Mouse (Mus musculus): ENCODE measurements at regions not wholly inside any gene's neighbourhood (a gene's known extent, or its start where the extent isn't known, plus 50 kb on each side); places are given as distances from the start of the nearest gene placed in this dataset.

DNA sequence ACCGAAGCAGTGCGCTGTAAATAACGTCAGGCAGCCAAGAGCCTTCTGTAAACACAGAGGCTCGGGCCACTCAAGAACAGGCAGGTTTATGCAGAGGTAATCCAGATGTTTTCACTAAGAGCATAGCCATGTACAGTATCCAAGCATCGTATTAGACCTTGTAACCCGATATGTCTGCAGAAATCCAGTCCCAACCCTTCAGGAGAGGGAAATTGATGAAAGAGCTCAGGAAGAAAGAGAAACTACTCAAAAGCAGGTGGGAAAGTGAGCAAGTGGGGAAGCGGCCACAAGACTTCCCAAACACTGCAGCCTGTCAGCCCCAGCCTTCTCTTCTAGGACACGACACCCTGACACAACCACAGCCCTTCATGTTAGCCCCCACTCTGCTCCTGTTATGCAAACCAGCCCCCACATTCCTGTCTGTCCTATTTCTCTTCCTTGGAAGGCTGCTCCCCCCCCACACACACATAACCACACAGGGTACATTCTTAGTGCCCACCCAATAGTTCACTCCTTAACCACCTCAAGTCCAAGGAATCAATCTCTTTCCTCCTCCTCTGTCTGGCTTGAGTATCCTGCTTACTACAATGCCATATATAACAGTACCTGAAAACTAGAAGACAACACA, 179.7 kb downstream of the Adamts15 start:
- no peaks in the 10 kb centered on the region for H3K36me3 ChIP-seq
- H3K4me1 ChIP-seq, result peaks cover 18% of the 10 kb centered on the region; the same call in 1 of the 2 replicates
- H3K9me3 ChIP-seq (replicated peaks), result no peaks in the 10 kb centered on the region
- no peak overlapping the region for H3K4me3 ChIP-seq (replicated peaks)
- H3K27me3 ChIP-seq, result no peaks in the 10 kb centered on the region
- no peak for ATAC-seq (ENCODE audit: insufficient number of reproducible peaks, low FRiP score, low TSS enrichment, low read depth)
- H3K27ac ChIP-seq (replicated peaks), result no peak overlapping the region
- no peak overlapping the region for H3K4me2 ChIP-seq (replicated peaks)
- WGBS, result 35% methylated on average over 8 of the region's 8 CpGs
- H3K9ac ChIP-seq, result no peak overlapping the region

DNA sequence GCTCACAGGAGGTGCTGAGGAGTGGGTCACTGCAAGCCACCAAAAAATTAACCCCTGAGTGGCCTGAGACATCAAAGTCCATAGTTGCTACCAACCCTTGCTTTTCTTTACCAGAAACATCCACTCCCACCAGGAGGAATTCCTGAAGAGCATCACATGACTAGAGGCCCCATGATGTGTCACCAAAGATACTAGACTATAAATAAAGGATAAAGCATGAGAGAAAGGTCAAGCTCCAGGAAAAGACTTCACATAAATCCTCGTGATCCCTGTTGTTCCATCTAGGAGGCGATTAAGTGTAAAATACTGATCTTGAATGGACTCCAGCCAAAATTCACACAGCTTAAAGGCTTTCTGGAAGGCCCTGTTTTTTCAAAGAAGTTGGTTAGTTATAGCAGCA, 190.6 kb downstream of the Adamts15 start:
- no peak for ATAC-seq (ENCODE audit: insufficient number of reproducible peaks, low FRiP score, low TSS enrichment, low read depth)
- H3K4me1 ChIP-seq, result no peaks in the 10 kb centered on the region
- no peak overlapping the region for H3K27ac ChIP-seq (replicated peaks)
- no peaks in the 10 kb centered on the region for H3K9me3 ChIP-seq (replicated peaks)
- no peak overlapping the region for H3K4me2 ChIP-seq (replicated peaks)
- no peak overlapping the region for H3K9ac ChIP-seq
- H3K36me3 ChIP-seq, result no peaks in the 10 kb centered on the region
- H3K27me3 ChIP-seq, result no peaks in the 10 kb centered on the region
- WGBS, result 63% methylated on average over 2 of the region's 2 CpGs
- no peak overlapping the region for H3K4me3 ChIP-seq (replicated peaks)

DNA sequence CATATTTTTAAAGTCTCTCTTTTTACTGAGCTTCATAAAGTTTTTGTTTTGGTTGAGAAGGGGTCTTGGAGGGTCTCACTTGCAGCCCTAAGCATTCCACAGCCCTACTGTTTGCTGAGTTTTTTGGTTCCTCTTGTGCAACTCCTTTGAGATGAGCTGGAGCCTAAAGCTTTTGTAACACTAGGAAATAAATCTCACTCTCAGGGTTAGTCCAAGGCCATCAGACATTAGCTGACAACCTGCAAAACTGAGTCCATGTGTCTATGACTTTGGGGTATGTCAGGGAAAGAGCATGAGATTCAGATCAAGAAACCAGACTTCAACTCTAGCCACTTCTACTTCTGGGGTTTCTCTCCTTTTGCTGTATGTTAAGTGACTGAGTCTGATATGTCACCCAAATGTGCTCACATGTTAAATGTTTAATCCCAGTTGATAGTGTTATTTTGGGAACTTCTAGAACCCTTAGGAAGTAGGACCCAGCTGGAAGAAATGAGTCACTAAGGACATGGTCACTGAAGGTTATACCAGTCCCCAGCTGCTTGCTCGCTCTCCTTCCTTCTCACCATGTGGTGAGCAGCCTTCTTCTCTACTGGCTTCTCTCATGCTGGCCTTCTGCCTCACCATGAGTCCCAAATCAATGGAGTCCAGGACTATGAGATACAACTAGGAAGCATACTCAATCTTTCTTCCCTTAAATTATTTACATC, 198.7 kb downstream of the Adamts15 start:
- no peaks in the 10 kb centered on the region for H3K36me3 ChIP-seq
- H3K27ac ChIP-seq (replicated peaks), result no peak overlapping the region
- no peak overlapping the region for H3K4me3 ChIP-seq (replicated peaks)
- no peak for ATAC-seq (ENCODE audit: insufficient number of reproducible peaks, low FRiP score, low TSS enrichment, low read depth)
- H3K9me3 ChIP-seq (replicated peaks), result no peaks in the 10 kb centered on the region
- H3K27me3 ChIP-seq, result no peaks in the 10 kb centered on the region
- H3K4me2 ChIP-seq (replicated peaks), result no peak overlapping the region
- H3K4me1 ChIP-seq, result no peaks in the 10 kb centered on the region
- WGBS, result 82% methylated on average over 1 of the region's 1 CpGs
- H3K9ac ChIP-seq, result no peak overlapping the region

DNA sequence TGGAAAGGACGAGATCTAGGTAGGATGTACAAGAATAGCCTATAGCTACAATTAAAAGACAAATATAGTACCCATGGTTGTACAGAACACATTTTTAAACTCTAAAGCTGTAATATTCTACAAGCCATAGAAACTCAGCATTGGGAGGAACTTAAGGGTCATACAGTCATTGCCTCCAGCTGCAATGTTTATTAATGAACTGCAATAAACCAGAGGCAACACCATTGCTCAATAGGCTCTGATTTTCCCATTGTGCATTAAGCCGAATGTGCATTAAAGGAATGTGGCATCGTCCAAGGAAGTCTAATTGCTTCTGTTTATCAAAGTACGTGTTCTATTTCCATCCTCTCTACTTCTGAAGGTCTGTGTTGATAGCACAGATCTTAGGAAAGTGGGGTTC, 200.4 kb downstream of the Adamts15 start:
- Histone ChIP-seq H3K4me2 (replicated peaks) (no peak overlapping the region), H3K4me1 (peaks cover 1% of the 10 kb centered on the region; the same call in 1 of the 2 replicates), H3K9me3 (replicated peaks) (no peaks in the 10 kb centered on the region), H3K4me3 (replicated peaks) (no peak overlapping the region), H3K27ac (replicated peaks) (no peak overlapping the region), H3K9ac (no peak overlapping the region), H3K27me3 (no peaks in the 10 kb centered on the region), H3K36me3 (no peaks in the 10 kb centered on the region)
- 77% methylated on average over 4 of the region's 4 CpGs for WGBS
- ATAC-seq (ENCODE audit: insufficient number of reproducible peaks, low FRiP score, low TSS enrichment, low read depth), result no peak

DNA sequence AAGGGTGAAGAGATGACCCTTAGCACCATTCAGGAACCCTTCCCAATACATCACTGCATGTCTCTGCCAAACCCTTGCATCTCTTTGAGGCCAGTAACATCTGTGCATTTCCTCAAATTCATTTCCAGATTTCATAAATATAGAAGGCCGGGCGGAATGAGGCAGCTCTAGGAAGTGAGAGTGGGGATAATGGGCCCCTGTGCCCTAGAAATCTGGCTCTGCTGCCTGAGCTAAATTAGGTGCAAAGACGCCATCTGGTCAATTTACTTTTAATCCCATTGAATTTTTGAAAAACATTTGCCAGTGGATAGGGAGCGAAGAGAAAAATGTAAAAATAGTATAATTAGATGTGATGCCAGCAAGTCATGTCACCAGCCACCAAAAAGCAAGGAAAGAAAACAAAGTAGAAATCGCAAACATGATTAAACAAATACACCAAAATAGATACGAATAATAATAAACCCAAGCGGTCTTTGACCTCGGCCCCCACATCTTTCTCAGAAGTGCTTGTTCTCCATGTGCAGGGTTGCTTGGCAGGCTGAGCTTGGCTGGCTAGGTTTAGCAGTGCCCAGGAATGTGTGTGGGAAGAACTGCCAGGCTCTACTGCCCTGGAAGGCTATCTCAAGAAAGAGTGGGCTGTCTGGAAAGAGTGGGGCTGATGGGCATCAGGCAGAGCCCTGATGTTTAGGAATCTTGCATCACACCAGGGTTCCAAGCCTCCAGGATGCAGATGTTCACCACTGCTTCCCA, 205.7 kb downstream of the Adamts15 start:
- no peaks in the 10 kb centered on the region for H3K36me3 ChIP-seq
- H3K4me2 ChIP-seq (replicated peaks), result no peak overlapping the region
- 66% methylated on average over 8 of the region's 8 CpGs for WGBS
- ATAC-seq (ENCODE audit: insufficient number of reproducible peaks, low FRiP score, low TSS enrichment, low read depth), result no peak
- 0 out of 2 replicates have a peak overlapping the region, but pooled peaks have one; percentile 2 for H3K27ac ChIP-seq (replicated peaks)
- no peaks in the 10 kb centered on the region for H3K9me3 ChIP-seq (replicated peaks)
- peaks cover 7% of the 10 kb centered on the region for H3K4me1 ChIP-seq
- H3K27me3 ChIP-seq, result no peaks in the 10 kb centered on the region
- no peak overlapping the region for H3K4me3 ChIP-seq (replicated peaks)
- H3K9ac ChIP-seq, result no peak overlapping the region

DNA sequence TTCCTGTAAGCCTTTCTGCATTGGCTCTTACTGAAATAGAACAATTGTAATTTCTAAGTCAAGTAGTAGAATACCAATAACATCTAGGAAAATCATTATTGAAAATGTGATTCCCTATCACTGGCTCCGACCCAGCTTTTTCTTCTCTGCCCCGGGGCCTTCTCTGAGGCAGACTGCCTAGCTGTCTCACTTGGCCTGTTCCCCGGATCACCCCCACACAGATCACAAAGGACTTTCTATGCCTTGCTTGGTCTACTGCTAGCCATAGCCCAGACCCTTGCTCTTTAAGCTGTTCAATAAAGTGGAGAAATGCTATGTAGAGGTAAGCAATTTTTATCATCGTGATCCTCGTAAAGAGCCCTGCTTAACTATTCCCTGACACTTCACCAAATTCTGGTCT, 212.1 kb downstream of the Adamts15 start:
- WGBS, result 71% methylated on average over 5 of the region's 5 CpGs
- ATAC-seq (ENCODE audit: insufficient number of reproducible peaks, low FRiP score, low TSS enrichment, low read depth), result no peak
- H3K27ac ChIP-seq (replicated peaks), result no peak overlapping the region
- no peak overlapping the region for H3K4me3 ChIP-seq (replicated peaks)
- H3K36me3 ChIP-seq, result no peaks in the 10 kb centered on the region
- H3K9me3 ChIP-seq (replicated peaks), result no peaks in the 10 kb centered on the region
- no peaks in the 10 kb centered on the region for H3K4me1 ChIP-seq
- no peak overlapping the region for H3K4me2 ChIP-seq (replicated peaks)
- H3K9ac ChIP-seq, result no peak overlapping the region
- H3K27me3 ChIP-seq, result no peaks in the 10 kb centered on the region

DNA sequence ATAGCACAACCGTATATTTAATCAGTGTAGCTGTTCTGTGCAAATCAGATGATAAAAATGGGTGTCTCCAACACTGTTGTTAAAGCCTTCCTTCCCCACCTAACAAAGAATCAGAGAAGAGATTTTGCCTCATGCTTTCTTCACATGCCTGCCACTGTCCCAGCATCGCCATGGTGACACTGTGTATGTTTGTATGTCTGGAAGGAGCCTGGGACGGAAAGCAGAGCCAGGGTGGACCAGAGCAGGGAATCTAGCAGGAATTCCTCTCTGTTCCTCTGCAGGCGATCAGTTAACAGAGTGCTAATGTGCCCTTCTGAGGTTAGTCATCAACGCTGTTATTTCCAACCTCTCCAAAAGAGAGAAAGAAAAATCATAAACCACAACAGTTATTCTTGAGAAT, 222.4 kb downstream of the Adamts15 start:
- ATAC-seq (ENCODE audit: insufficient number of reproducible peaks, low FRiP score, low TSS enrichment, low read depth), result no peak
- Histone ChIP-seq H3K27ac (replicated peaks) (no peak overlapping the region), H3K4me3 (replicated peaks) (no peak overlapping the region), H3K9ac (no peak overlapping the region), H3K9me3 (replicated peaks) (no peaks in the 10 kb centered on the region), H3K27me3 (no peaks in the 10 kb centered on the region), H3K4me2 (replicated peaks) (no peak overlapping the region), H3K36me3 (no peaks in the 10 kb centered on the region), H3K4me1 (no peaks in the 10 kb centered on the region)
- 53% methylated on average over 5 of the region's 5 CpGs for WGBS

DNA sequence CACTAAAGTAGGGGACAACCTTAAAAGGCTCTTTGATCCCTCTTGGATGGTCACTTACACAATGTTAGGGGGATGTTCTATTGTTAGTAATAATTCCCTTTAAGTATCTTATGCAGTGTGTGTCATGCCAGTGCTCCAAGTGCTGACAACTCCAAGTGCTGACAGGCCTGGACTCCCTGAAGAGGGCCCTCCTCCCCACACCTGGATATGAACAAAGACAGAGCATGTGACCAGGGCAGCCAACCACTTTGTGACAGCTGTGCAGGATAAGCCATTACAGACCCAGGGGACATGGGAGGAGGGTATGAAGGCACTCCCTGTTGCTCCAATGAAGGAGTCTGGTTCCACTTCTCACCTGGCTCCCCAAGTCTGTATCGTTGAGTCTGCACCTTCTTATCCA, 224.7 kb downstream of the Adamts15 start:
- Histone ChIP-seq H3K4me2 (replicated peaks) (no peak overlapping the region), H3K4me1 (no peaks in the 10 kb centered on the region), H3K9ac (no peak overlapping the region), H3K27ac (replicated peaks) (no peak overlapping the region), H3K36me3 (no peaks in the 10 kb centered on the region), H3K27me3 (no peaks in the 10 kb centered on the region), H3K4me3 (replicated peaks) (no peak overlapping the region), H3K9me3 (replicated peaks) (no peaks in the 10 kb centered on the region)
- no peak for ATAC-seq (ENCODE audit: insufficient number of reproducible peaks, low FRiP score, low TSS enrichment, low read depth)
- WGBS, result 90% methylated on average over 1 of the region's 1 CpGs

DNA sequence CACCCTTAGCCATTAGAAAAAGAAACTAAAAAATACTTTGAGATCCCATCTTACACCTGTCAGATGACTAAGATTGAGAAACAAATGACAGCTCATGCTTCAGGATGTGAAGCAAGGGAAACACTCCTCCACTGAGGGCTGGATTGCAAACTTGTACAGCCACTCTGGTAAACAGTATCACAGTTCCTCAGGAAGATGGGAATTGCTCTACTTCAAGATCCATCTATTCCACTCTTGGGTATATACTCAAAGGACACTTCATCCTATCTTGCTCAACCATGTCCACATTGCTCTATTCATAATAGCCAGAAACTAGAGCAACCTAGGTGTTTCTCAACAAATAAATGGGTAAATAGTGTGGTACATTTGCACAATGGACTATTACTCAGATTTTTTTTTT, 241.2 kb downstream of the Snx19 start:
- H3K9ac ChIP-seq, result no peak overlapping the region
- H3K36me3 ChIP-seq, result no peaks in the 10 kb centered on the region
- H3K4me3 ChIP-seq (replicated peaks), result no peak overlapping the region
- H3K4me1 ChIP-seq, result no peaks in the 10 kb centered on the region
- no peak for ATAC-seq (ENCODE audit: insufficient number of reproducible peaks, low FRiP score, low TSS enrichment, low read depth)
- no peak overlapping the region for H3K27ac ChIP-seq (replicated peaks)
- H3K4me2 ChIP-seq (replicated peaks), result no peak overlapping the region
- no peaks in the 10 kb centered on the region for H3K27me3 ChIP-seq
- 0 out of 2 replicates have a peak, but pooled peaks cover 5% of the 10 kb centered on the region for H3K9me3 ChIP-seq (replicated peaks)

DNA sequence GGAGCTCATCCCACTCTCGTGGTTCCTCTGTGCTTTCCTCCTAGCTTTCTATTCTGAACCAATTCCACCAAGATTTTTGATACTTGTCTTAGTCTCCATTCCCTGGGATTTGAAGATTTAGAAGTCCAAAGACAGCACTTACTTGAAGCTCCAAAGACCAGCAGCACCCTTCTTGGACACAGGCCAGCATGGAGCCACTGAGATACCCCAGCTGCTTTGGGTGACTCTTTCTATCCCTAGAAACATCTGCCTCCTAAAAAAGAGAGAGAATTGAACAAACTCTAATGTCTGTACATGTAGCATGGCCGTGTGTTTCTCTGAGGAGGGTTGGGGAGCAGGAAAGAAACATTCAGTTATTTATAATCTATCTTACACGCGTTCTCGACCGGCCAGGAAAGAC, 235.5 kb downstream of the Snx19 start:
- Histone ChIP-seq H3K27me3 (no peaks in the 10 kb centered on the region), H3K4me3 (replicated peaks) (no peak overlapping the region), H3K9me3 (replicated peaks) (0 out of 2 replicates have a peak, but pooled peaks cover 5% of the 10 kb centered on the region), H3K4me1 (no peaks in the 10 kb centered on the region), H3K4me2 (replicated peaks) (no peak overlapping the region), H3K36me3 (no peaks in the 10 kb centered on the region), H3K9ac (no peak overlapping the region), H3K27ac (replicated peaks) (no peak overlapping the region)
- 93% methylated on average over 6 of the region's 6 CpGs for WGBS
- ATAC-seq (ENCODE audit: insufficient number of reproducible peaks, low FRiP score, low TSS enrichment, low read depth), result no peak

DNA sequence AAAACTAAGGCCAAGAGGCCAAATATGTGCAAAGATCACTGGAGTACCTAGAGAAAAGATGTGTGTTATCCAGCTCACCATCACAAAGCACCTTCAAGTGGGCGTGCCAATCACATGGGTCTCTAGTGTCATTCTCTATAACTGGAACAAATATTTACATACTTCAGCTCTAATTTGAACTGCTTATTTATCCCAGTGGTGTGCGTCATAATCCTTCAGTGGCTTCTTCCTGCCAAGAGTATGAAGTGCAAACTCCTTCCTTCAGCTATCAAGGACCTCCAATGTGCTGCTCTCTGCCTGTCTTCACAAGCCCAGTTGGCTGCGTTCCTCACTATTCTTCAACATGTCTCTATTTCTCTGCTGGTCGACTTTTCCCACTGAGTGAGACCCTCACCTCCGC, 227.1 kb downstream of the Snx19 start:
- ATAC-seq (ENCODE audit: insufficient number of reproducible peaks, low FRiP score, low TSS enrichment, low read depth), result no peak
- H3K4me2 ChIP-seq (replicated peaks), result no peak overlapping the region
- 79% methylated on average over 5 of the region's 5 CpGs for WGBS

More for the DNA sequence above, 227.1 kb downstream of the Snx19 start:
- no peak overlapping the region for H3K27ac ChIP-seq (replicated peaks)
- no peak overlapping the region for H3K4me3 ChIP-seq (replicated peaks)
- H3K9me3 ChIP-seq (replicated peaks), result no peaks in the 10 kb centered on the region
- no peaks in the 10 kb centered on the region for H3K4me1 ChIP-seq
- H3K9ac ChIP-seq, result no peak overlapping the region
- no peaks in the 10 kb centered on the region for H3K36me3 ChIP-seq
- no peaks in the 10 kb centered on the region for H3K27me3 ChIP-seq
